Mouse (Mus musculus) heart, postnatal 0 days (tissue): ENCODE data around the gene Sh3bgrl2.

Experiments
- CTCF ChIP-seq: IDR thresholded peaks from 2 replicates; pipeline ENCODE4 v1.5.1; 2016; ENCODE audit warnings: antibody characterized with exemption, control low read depth, low read depth
- EP300 ChIP-seq: IDR thresholded peaks from 2 replicates; pipeline ENCODE4 v1.6.1; 2016; ENCODE audit warnings: antibody characterized with exemption, low read depth

- no peak for TF ChIP-seq CTCF
- no peak for TF ChIP-seq EP300
Measured at GRCm38 (mm10) chr9:83659081-83659480, 111.0 kb downstream of the Sh3bgrl2 start.
